Mouse (Mus musculus) stomach, embryonic 15.5 days (tissue): ENCODE measurements around the gene Ear14. TPM values are rescaled to one million over a fixed set of nuclear protein-coding genes. Genes with fewer than 3 reads are reported as not detected.
A peak's percentile ranks its signal among the peaks of the same experiment; 100 is the strongest.
"Not testable (repeated sequence)": the region's sequence is repeated elsewhere in the genome, so short reads cannot be mapped to it uniquely, and the experiment has no call there.

ENCODE experiments used
- ATAC-seq: fragments of 200-750 bp; cut with Nextera tagmentation; 2 replicates; pipeline ENCODE4 v1.8.0; 2017; ENCODE audit warnings: low read depth, moderate number of reproducible peaks, moderate TSS enrichment; ENCODE audit not compliant: insufficient read depth, low FRiP score
- H3K27ac ChIP-seq: fragments of 300-500 bp; sonication (generic); 2 replicates; pipeline ENCODE4 v1.5.1; 2015; ENCODE audit warnings: mild to moderate bottlenecking, inconsistent platforms
- H3K27me3 ChIP-seq: fragments of 300-500 bp; sonication (generic); replicated peaks from 2 replicates; pipeline ENCODE4 v1.6.1; 2015; ENCODE audit warnings: inconsistent platforms
- H3K36me3 ChIP-seq: fragments of 300-500 bp; sonication (generic); 2 replicates; pipeline ENCODE4 v1.6.1; 2015; ENCODE audit warnings: inconsistent platforms
- H3K4me1 ChIP-seq: fragments of 300-500 bp; sonication (generic); 2 replicates; pipeline ENCODE4 v1.6.1; 2015; ENCODE audit warnings: inconsistent platforms
- H3K4me2 ChIP-seq: fragments of 300-500 bp; sonication (generic); 2 replicates; pipeline ENCODE4 v1.6.1; 2015; ENCODE audit warnings: mild to moderate bottlenecking, inconsistent platforms
- H3K4me3 ChIP-seq: fragments of 300-500 bp; sonication (generic); replicated peaks from 2 replicates; pipeline ENCODE4 v1.5.1; 2015; ENCODE audit warnings: inconsistent platforms
- H3K9ac ChIP-seq: fragments of 300-500 bp; sonication (generic); 2 replicates; pipeline ENCODE4 v1.6.1; 2015; ENCODE audit warnings: inconsistent platforms
- H3K9me3 ChIP-seq: fragments of 300-500 bp; sonication (generic); 2 replicates; pipeline ENCODE4 v1.6.1; 2016; ENCODE audit warnings: inconsistent platforms
- WGBS: fragments of 180-500 bp; shearing (Covaris S2); methylation state at CpG from one replicate; pipeline ENCODE4 v1.1.7; 2015; 5-methylcytosine and 5-hydroxymethylcytosine counted together
- polyA plus RNA-seq: library from polyadenylated mRNA; unstranded; fragments of >200 nt; fragmentation: Nextera tagmentation; extraction: Ambion mirVana; gene quantifications from 2 replicates; pipeline ENCODE4 v1.2.1, GENCODE M21; 2015

Gene Ear14
- polyA plus RNA-seq, result not detected in 2 replicates

GRCm38 (mm10) chr14:51203115-51203514 lies at the start of gene Ear14:
Gene Ear14, plus strand, starts transcription at chr14:51203391.
- Histone ChIP-seq H3K9me3 (no peaks in the 10 kb centered on the region), H3K4me3 (no peak within 1 kb of the TSS), H3K27ac (no peak within 1 kb of the TSS), H3K4me1 (no peaks in the 10 kb centered on the region), H3K36me3 (no peaks in the 10 kb centered on the region), H3K27me3 (no peaks in the 10 kb centered on the region), H3K9ac (no peak within 1 kb of the TSS), H3K4me2 (no peak within 1 kb of the TSS)
- 81% methylated on average over 2 of the region's 2 CpGs for WGBS
- no peak for ATAC-seq

- 80% methylated on average over 5 of the region's 5 CpGs for WGBS
- no peak overlapping the region for H3K4me2 ChIP-seq
Measured at GRCm38 (mm10) chr14:51156056-51156735, 47.0 kb upstream of the Ear14 start.

GRCm38 (mm10) chr14:51156736-51157068 lies 46.5 kb upstream of the Ear14 start:
- no peaks in the 10 kb centered on the region for H3K36me3 ChIP-seq
- H3K4me3 ChIP-seq, result no peak overlapping the region
- no peaks in the 10 kb centered on the region for H3K27me3 ChIP-seq
- H3K4me1 ChIP-seq, result no peaks in the 10 kb centered on the region
- no peak for ATAC-seq
- no peak overlapping the region for H3K9ac ChIP-seq
- no peaks in the 10 kb centered on the region for H3K9me3 ChIP-seq
- 46% methylated on average over 4 of the region's 4 CpGs for WGBS
- no peak overlapping the region for H3K27ac ChIP-seq
- H3K4me2 ChIP-seq, result no peak overlapping the region

More at GRCm38 (mm10) chr14:51156056-51156735, 47.0 kb upstream of the Ear14 start:
- H3K9ac ChIP-seq, result no peak overlapping the region
- no peaks in the 10 kb centered on the region for H3K36me3 ChIP-seq
- no peak overlapping the region for H3K4me3 ChIP-seq
- no peaks in the 10 kb centered on the region for H3K27me3 ChIP-seq
- H3K9me3 ChIP-seq, result no peaks in the 10 kb centered on the region
- H3K27ac ChIP-seq, result no peak overlapping the region
- no peaks in the 10 kb centered on the region for H3K4me1 ChIP-seq
- ATAC-seq, result no peak

GRCm38 (mm10) chr14:51157072-51157471 lies 46.1 kb upstream of the Ear14 start:
- Histone ChIP-seq H3K27me3 (no peaks in the 10 kb centered on the region), H3K4me1 (no peaks in the 10 kb centered on the region), H3K36me3 (no peaks in the 10 kb centered on the region), H3K27ac (no peak overlapping the region), H3K9me3 (no peaks in the 10 kb centered on the region), H3K4me3 (no peak overlapping the region), H3K4me2 (no peak overlapping the region), H3K9ac (no peak overlapping the region)
- 87% methylated on average over 1 of the region's 1 CpGs for WGBS
- no peak for ATAC-seq

- ATAC-seq, H3K27ac ChIP-seq, H3K4me3 ChIP-seq, H3K9ac ChIP-seq, H3K27me3 ChIP-seq, H3K9me3 ChIP-seq, H3K36me3 ChIP-seq, H3K4me2 ChIP-seq, H3K4me1 ChIP-seq: not testable (repeated sequence)
- 87% methylated on average over 3 of the region's 3 CpGs for WGBS
Measured at GRCm38 (mm10) chr14:51161976-51162375, 41.2 kb upstream of the Ear14 start, which contains the start of gene Rnase2b. Gene Rnase2b, plus strand, starts transcription at chr14:51162260.

- H3K9me3 ChIP-seq, H3K36me3 ChIP-seq, H3K9ac ChIP-seq, H3K4me3 ChIP-seq, H3K27me3 ChIP-seq, H3K27ac ChIP-seq, ATAC-seq, H3K4me1 ChIP-seq, H3K4me2 ChIP-seq: not testable (repeated sequence)
- 80% methylated on average over 6 of the region's 6 CpGs for WGBS
Measured at GRCm38 (mm10) chr14:51163323-51163722, 39.9 kb upstream of the Ear14 start.

GRCm38 (mm10) chr14:51165435-51165834 lies 37.8 kb upstream of the Ear14 start:
- Histone ChIP-seq H3K9ac (no peak overlapping the region), H3K4me3 (no peak overlapping the region), H3K36me3 (no peaks in the 10 kb centered on the region), H3K9me3 (no peaks in the 10 kb centered on the region), H3K4me2 (no peak overlapping the region), H3K27me3 (no peaks in the 10 kb centered on the region), H3K27ac (no peak overlapping the region), H3K4me1 (no peaks in the 10 kb centered on the region)
- no peak; the same call in 1 of the 2 replicates for ATAC-seq
- WGBS, result 86% methylated on average over 1 of the region's 1 CpGs

GRCm38 (mm10) chr14:51166068-51166467 lies 37.1 kb upstream of the Ear14 start:
- no peak for ATAC-seq
- H3K9me3 ChIP-seq, result no peaks in the 10 kb centered on the region
- no peak overlapping the region for H3K4me2 ChIP-seq
- H3K36me3 ChIP-seq, result no peaks in the 10 kb centered on the region
- no peak overlapping the region for H3K4me3 ChIP-seq
- H3K27me3 ChIP-seq, result no peaks in the 10 kb centered on the region
- H3K4me1 ChIP-seq, result no peaks in the 10 kb centered on the region
- H3K27ac ChIP-seq, result no peak overlapping the region
- H3K9ac ChIP-seq, result no peak overlapping the region

GRCm38 (mm10) chr14:51172095-51172865 lies 30.9 kb upstream of the Ear14 start:
- H3K27ac ChIP-seq, H3K9me3 ChIP-seq, H3K9ac ChIP-seq, H3K4me2 ChIP-seq, H3K27me3 ChIP-seq, H3K4me3 ChIP-seq, H3K4me1 ChIP-seq, H3K36me3 ChIP-seq: not testable (repeated sequence)
- WGBS, result 29% methylated on average over 9 of the region's 9 CpGs
- ATAC-seq, result 0 out of 2 replicates have a peak, but pooled peaks have one; percentile 22

GRCm38 (mm10) chr14:51172947-51173346 lies 30.2 kb upstream of the Ear14 start:
- H3K4me3 ChIP-seq, ATAC-seq, H3K27me3 ChIP-seq, H3K9ac ChIP-seq, H3K9me3 ChIP-seq, H3K4me1 ChIP-seq, H3K27ac ChIP-seq, H3K36me3 ChIP-seq, H3K4me2 ChIP-seq: not testable (repeated sequence)
- 51% methylated on average over 4 of the region's 4 CpGs for WGBS

- WGBS, result 74% methylated on average over 4 of the region's 4 CpGs
- Histone ChIP-seq H3K9me3 (no peaks in the 10 kb centered on the region), H3K36me3 (no peaks in the 10 kb centered on the region), H3K4me2 (no peak overlapping the region), H3K4me1 (no peaks in the 10 kb centered on the region), H3K27ac (no peak overlapping the region), H3K9ac (no peak overlapping the region), H3K4me3 (no peak overlapping the region), H3K27me3 (no peaks in the 10 kb centered on the region)
- ATAC-seq, result no peak
Measured at GRCm38 (mm10) chr14:51173843-51174242, 29.3 kb upstream of the Ear14 start.

- H3K4me1 ChIP-seq, ATAC-seq, H3K9ac ChIP-seq, H3K4me3 ChIP-seq, H3K4me2 ChIP-seq, H3K27ac ChIP-seq, H3K27me3 ChIP-seq, H3K36me3 ChIP-seq, H3K9me3 ChIP-seq: not testable (repeated sequence)
- WGBS, result 80% methylated on average over 2 of the region's 2 CpGs
Measured at GRCm38 (mm10) chr14:51181051-51181450, 22.1 kb upstream of the Ear14 start.
